Mouse (Mus musculus): ENCODE measurements at regions not wholly inside any gene's neighbourhood (a gene's known extent, or its start where the extent isn't known, plus 50 kb on each side); places are given as distances from the start of the nearest gene placed in this dataset.

GRCm38 (mm10) chr7:69572626-69573394 lies 793.7 kb downstream of the Nr2f2 start:
- no peak for TF ChIP-seq GATA4 (IDR thresholded peaks at IDR 0.05; ENCODE audit: insufficient replicate concordance, low read length)

GRCm38 (mm10) chr7:69566949-69567348 lies 799.6 kb downstream of the Nr2f2 start:
- no peak for TF ChIP-seq GATA4 (IDR thresholded peaks at IDR 0.05; ENCODE audit: insufficient replicate concordance, low read length)

- no peak for TF ChIP-seq GATA4 (IDR thresholded peaks at IDR 0.05; ENCODE audit: insufficient replicate concordance, low read length)
These were observed 802.1 kb downstream of the Nr2f2 start for GRCm38 (mm10) chr7:69564432-69564831.

GRCm38 (mm10) chr7:69554776-69555175 lies 805.7 kb upstream of the Arrdc4 start:
- no peak for TF ChIP-seq GATA4 (IDR thresholded peaks at IDR 0.05; ENCODE audit: insufficient replicate concordance, low read length)

GRCm38 (mm10) chr7:69553981-69554380 lies 804.9 kb upstream of the Arrdc4 start:
- TF ChIP-seq GATA4 (IDR thresholded peaks at IDR 0.05; ENCODE audit: insufficient replicate concordance, low read length), result no peak

GRCm38 (mm10) chr7:69536072-69536471 lies 787.0 kb upstream of the Arrdc4 start:
- TF ChIP-seq GATA4 (IDR thresholded peaks at IDR 0.05; ENCODE audit: insufficient replicate concordance, low read length), result no peak

- TF ChIP-seq GATA4 (IDR thresholded peaks at IDR 0.05; ENCODE audit: insufficient replicate concordance, low read length), result no peak
These were observed 764.9 kb upstream of the Arrdc4 start for GRCm38 (mm10) chr7:69513966-69514365.

- TF ChIP-seq GATA4 (IDR thresholded peaks at IDR 0.05; ENCODE audit: insufficient replicate concordance, low read length), result no peak
These were observed 761.3 kb upstream of the Arrdc4 start for GRCm38 (mm10) chr7:69510389-69510788.

GRCm38 (mm10) chr7:69493062-69493930 lies 744.3 kb upstream of the Arrdc4 start:
- no peak for TF ChIP-seq GATA4 (IDR thresholded peaks at IDR 0.05; ENCODE audit: insufficient replicate concordance, low read length)

- TF ChIP-seq GATA4 (IDR thresholded peaks at IDR 0.05; ENCODE audit: insufficient replicate concordance, low read length), result no peak
These were observed 741.8 kb upstream of the Arrdc4 start for GRCm38 (mm10) chr7:69490566-69491466.

- TF ChIP-seq GATA4 (IDR thresholded peaks at IDR 0.05; ENCODE audit: insufficient replicate concordance, low read length), result no peak
These were observed 739.6 kb upstream of the Arrdc4 start for GRCm38 (mm10) chr7:69488630-69489029.

- no peak for TF ChIP-seq GATA4 (IDR thresholded peaks at IDR 0.05; ENCODE audit: insufficient replicate concordance, low read length)
These were observed 738.1 kb upstream of the Arrdc4 start for GRCm38 (mm10) chr7:69487111-69487510.

GRCm38 (mm10) chr7:69484552-69484951 lies 735.5 kb upstream of the Arrdc4 start:
- TF ChIP-seq GATA4 (IDR thresholded peaks at IDR 0.05; ENCODE audit: insufficient replicate concordance, low read length), result no peak

All from liver, adult (tissue).